In genomic region chr11:34447891-34448290, GRCm38 (mm10) we compare ENCODE assay signal across 8 mouse cellular contexts.
A peak's percentile ranks its signal among the peaks of the same experiment; 100 is the strongest.
DNase-seq lines count a peak whose midpoint lies in the region; ATAC-seq and TF ChIP-seq lines count a peak whose summit lies in the region.

No protein-coding gene starts in this region.

- H3K4me3 ChIP-seq in liver, postnatal 0 days (ENCODE audit: low read depth, low read length) = no peak overlapping the region
- H3K4me3 ChIP-seq in neural tube, embryonic 11.5 days (ENCODE audit: low read depth, low read length) = no peak overlapping the region

- TF ChIP-seq CTCF in liver, postnatal 0 days (IDR thresholded peaks at IDR 0.05; ENCODE audit: low read depth) = no peak

- no peak overlapping the region for H3K9ac ChIP-seq in liver, postnatal 0 days (replicated peaks)
- no peak overlapping the region for H3K9ac ChIP-seq in neural tube, embryonic 11.5 days (ENCODE audit: low read length)

- H3K27me3 ChIP-seq in liver, postnatal 0 days (ENCODE audit: insufficient read depth, low read length) = no peaks in the 10 kb centered on the region
- H3K27me3 ChIP-seq in neural tube, embryonic 11.5 days (ENCODE audit: control insufficient read depth, insufficient read depth, low read length) = no peaks in the 10 kb centered on the region

- no peaks in the 10 kb centered on the region for H3K36me3 ChIP-seq in liver, postnatal 0 days (replicated peaks; ENCODE audit: insufficient read depth, low read length)
- no peaks in the 10 kb centered on the region for H3K36me3 ChIP-seq in neural tube, embryonic 11.5 days (ENCODE audit: control insufficient read depth, insufficient read depth, low read length)

- no peak overlapping the region for H3K27ac ChIP-seq in liver, postnatal 0 days (ENCODE audit: low read depth)
- H3K27ac ChIP-seq in neural tube, embryonic 11.5 days (ENCODE audit: low read depth, low read length) = no peak overlapping the region

- no peaks in the 10 kb centered on the region for H3K4me1 ChIP-seq in liver, postnatal 0 days (ENCODE audit: insufficient read depth)
- no peaks in the 10 kb centered on the region for H3K4me1 ChIP-seq in neural tube, embryonic 11.5 days (ENCODE audit: control insufficient read depth, insufficient read depth, low read length)

- ATAC-seq in liver, postnatal 0 days = no peak
- no peak for ATAC-seq in neural tube, embryonic 11.5 days (ENCODE audit: insufficient read depth, low FRiP score, low TSS enrichment)

- WGBS in liver, postnatal 0 days (ENCODE audit: insufficient replicate concordance) = 43% methylated on average over 4 of the region's 4 CpGs
- 40% methylated on average over 4 of the region's 4 CpGs for WGBS in neural tube, embryonic 11.5 days

- H3K4me2 ChIP-seq in liver, postnatal 0 days (ENCODE audit: low read depth, low read length) = no peak overlapping the region
- H3K4me2 ChIP-seq in neural tube, embryonic 11.5 days (ENCODE audit: low read depth) = no peak overlapping the region

- no peaks in the 10 kb centered on the region for H3K9me3 ChIP-seq in liver, postnatal 0 days (ENCODE audit: low read length)
- H3K9me3 ChIP-seq in neural tube, embryonic 11.5 days (ENCODE audit: control insufficient read depth, low read length) = no peaks in the 10 kb centered on the region

- peak; percentile 5 to 64 for DNase-seq in adrenal gland, adult (ENCODE audit: inconsistent age in 2 of 2, low spot score in 1 of 2)
- no peak for DNase-seq in adrenal gland, adult 8-10 months
- peak; percentile 18 for DNase-seq in liver
- no peak for DNase-seq in liver, postnatal 0 days
- peak; percentile 30 for DNase-seq in c-Kit-positive CD71-positive TER-119-positive erythroid progenitor cells, embryonic 14.5 days (ENCODE audit: low spot score)
- DNase-seq in neural tube, embryonic 11.5 days (ENCODE audit: low spot score) = peak; percentile 47
- no peak for DNase-seq in layer of hippocampus, adult 11-12 months (ENCODE audit: low spot score)
- no peak for DNase-seq in urinary bladder, postnatal 4 days (ENCODE audit: low spot score in 2 of 2)

- no peak for TF ChIP-seq EP300 in liver, postnatal 0 days (IDR thresholded peaks at IDR 0.05; ENCODE audit: low read depth)

Comparison
In these comparisons a context has a peak if more than half of its experiments do, and no peak if none do; other contexts are left out.
1. DNase-seq: peak in adrenal gland, adult (2 of 2), liver (single experiment), c-Kit-positive CD71-positive TER-119-positive erythroid progenitor cells, embryonic 14.5 days (single experiment) and neural tube, embryonic 11.5 days (single experiment); none in adrenal gland, adult 8-10 months (single experiment), liver, postnatal 0 days (single experiment), layer of hippocampus, adult 11-12 months (single experiment) and urinary bladder, postnatal 4 days (0 of 2).